Mouse (Mus musculus): ENCODE measurements at regions not wholly inside any gene's neighbourhood (a gene's known extent, or its start where the extent isn't known, plus 50 kb on each side); places are given as distances from the start of the nearest gene placed in this dataset.

- TF ChIP-seq CTCF (conservative IDR thresholded peaks at IDR 0.05; ENCODE audit: insufficient read depth, insufficient read length, low read depth, low read length) (no peak), POLR2A (IDR thresholded peaks at IDR 0.05; ENCODE audit: low read depth, low read length) (no peak)
Measured at GRCm38 (mm10) chr7:68988061-68988460, 239.0 kb upstream of the Arrdc4 start.

Data from kidney, adult 2 months (tissue).